Mouse (Mus musculus) midbrain, embryonic 13.5 days (tissue): ENCODE data around the gene Scube3. TPM values are rescaled to one million over a fixed set of nuclear protein-coding genes. Genes with fewer than 3 reads are reported as not detected.

Experiments used
- ATAC-seq: fragments of 200-750 bp; cut with Nextera tagmentation; 2 replicates; pipeline ENCODE4 v1.8.0; 2017; ENCODE audit warnings: mild to moderate bottlenecking, moderate TSS enrichment, moderate library complexity
- H3K27ac ChIP-seq: fragments of 300-500 bp; sonication (generic); 2 replicates; pipeline ENCODE4 v1.5.1; 2015; ENCODE audit warnings: inconsistent platforms, mild to moderate bottlenecking, moderate library complexity
- H3K27me3 ChIP-seq: fragments of 300-500 bp; sonication (generic); 2 replicates; pipeline ENCODE4 v1.6.1; 2015; ENCODE audit warnings: mild to moderate bottlenecking, inconsistent platforms
- H3K36me3 ChIP-seq: fragments of 300-500 bp; sonication (generic); 2 replicates; pipeline ENCODE4 v1.6.1; 2015; ENCODE audit warnings: mild to moderate bottlenecking, inconsistent platforms
- H3K4me1 ChIP-seq: fragments of 300-500 bp; sonication (generic); replicated peaks from 2 replicates; pipeline ENCODE4 v1.6.1; 2015; ENCODE audit warnings: inconsistent platforms
- H3K4me2 ChIP-seq: fragments of 300-500 bp; sonication (generic); replicated peaks from 2 replicates; pipeline ENCODE4 v1.6.1; 2015; ENCODE audit warnings: moderate library complexity, mild to moderate bottlenecking, inconsistent platforms
- H3K4me3 ChIP-seq: fragments of 300-500 bp; sonication (generic); replicated peaks from 2 replicates; pipeline ENCODE4 v1.5.1; 2015; ENCODE audit warnings: mild to moderate bottlenecking, inconsistent platforms
- H3K9ac ChIP-seq: fragments of 300-500 bp; sonication (generic); replicated peaks from 2 replicates; pipeline ENCODE4 v1.6.1; 2015; ENCODE audit warnings: mild to moderate bottlenecking, inconsistent platforms
- H3K9me3 ChIP-seq: fragments of 300-500 bp; sonication (generic); 2 replicates; pipeline ENCODE4 v1.6.1; 2016; ENCODE audit warnings: mild to moderate bottlenecking, inconsistent platforms
- WGBS: fragments of 180-500 bp; shearing (Covaris S2); methylation state at CpG from one replicate; pipeline ENCODE4 v1.1.7; 2015; 5-methylcytosine and 5-hydroxymethylcytosine counted together
- polyA plus RNA-seq: library from polyadenylated mRNA; unstranded; fragments of >200 nt; fragmentation: Nextera tagmentation; extraction: Ambion mirVana; gene quantifications from 2 replicates; pipeline ENCODE4 v1.2.1, GENCODE M21; 2015

Gene Scube3
- polyA plus RNA-seq, 1 experiment from 2014 or later = 6.1 TPM

DNA sequence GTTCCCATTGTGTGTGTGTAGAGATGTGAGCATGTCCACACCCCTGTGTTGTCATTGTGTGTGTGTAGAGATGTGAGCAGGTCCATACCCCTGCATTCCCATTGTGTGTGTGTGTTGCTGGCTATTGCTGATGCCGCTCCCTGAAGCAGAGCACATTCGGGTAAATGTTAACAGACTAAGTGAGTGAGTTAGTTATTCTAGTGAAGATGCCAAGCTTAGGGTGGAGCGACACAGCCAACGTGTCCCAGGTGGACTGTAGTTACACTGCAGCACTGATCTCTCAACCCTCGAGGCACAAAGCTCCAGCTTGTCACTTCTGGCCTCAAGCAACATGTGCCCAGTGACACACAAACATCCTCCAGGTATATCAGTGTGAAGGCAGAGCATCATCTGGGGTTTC lies 46.4 kb downstream of the Scube3 start:
- H3K36me3 ChIP-seq = peaks cover 35% of the 10 kb centered on the region
- no peaks in the 10 kb centered on the region for H3K9me3 ChIP-seq
- no peaks in the 10 kb centered on the region for H3K4me1 ChIP-seq
- no peaks in the 10 kb centered on the region for H3K27me3 ChIP-seq
- WGBS = 94% methylated on average over 5 of the region's 5 CpGs
- no peak overlapping the region for H3K4me2 ChIP-seq
- no peak overlapping the region for H3K4me3 ChIP-seq
- H3K27ac ChIP-seq = no peak overlapping the region
- H3K9ac ChIP-seq = no peak overlapping the region
- ATAC-seq = no peak

DNA sequence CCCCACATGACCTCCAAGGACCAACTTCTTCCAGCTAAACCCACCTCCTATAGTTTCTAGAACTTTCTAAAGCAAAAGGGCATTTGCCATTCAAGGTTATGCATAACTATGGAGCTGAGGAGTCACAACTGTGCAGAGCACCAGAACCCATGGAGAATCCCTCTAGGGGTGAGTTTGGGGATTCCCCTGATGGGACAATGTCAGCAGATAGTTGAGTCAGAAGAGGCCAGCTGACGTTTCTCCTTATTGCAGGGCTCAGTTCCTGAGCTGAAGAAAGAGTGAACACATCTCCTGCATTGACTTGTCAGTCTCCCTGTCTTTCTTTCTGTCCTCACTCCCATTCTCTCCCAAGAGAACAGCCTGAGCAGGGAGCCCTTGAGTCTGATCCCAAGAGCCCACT lies 50.8 kb downstream of the Scube3 start:
- H3K9me3 ChIP-seq = no peaks in the 10 kb centered on the region
- WGBS = 89% methylated on average over 1 of the region's 1 CpGs
- H3K9ac ChIP-seq = no peak overlapping the region
- H3K36me3 ChIP-seq = peaks cover 71% of the 10 kb centered on the region
- ATAC-seq = no peak
- H3K4me1 ChIP-seq = no peaks in the 10 kb centered on the region
- no peaks in the 10 kb centered on the region for H3K27me3 ChIP-seq
- no peak overlapping the region for H3K4me3 ChIP-seq
- no peak overlapping the region for H3K27ac ChIP-seq
- H3K4me2 ChIP-seq = no peak overlapping the region

DNA sequence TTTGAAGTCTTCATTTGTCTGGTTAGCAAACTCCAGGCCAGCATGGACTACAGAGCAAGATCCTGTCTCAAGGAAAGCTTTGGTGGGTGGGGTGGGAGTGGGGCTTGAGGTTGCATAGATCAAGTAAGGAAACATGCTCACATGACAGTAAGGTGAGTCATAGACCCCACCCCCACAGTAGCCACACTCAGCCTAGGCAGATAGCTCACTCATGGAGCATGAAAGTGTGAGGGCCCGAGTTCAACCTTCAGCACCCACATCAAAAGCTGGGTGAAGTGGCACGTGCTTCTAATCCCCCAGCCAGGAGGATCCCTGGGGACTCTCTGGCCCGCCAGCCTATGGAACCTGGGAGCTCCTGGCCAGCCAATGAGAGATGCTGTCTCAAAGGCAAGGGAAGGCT lies 51.6 kb downstream of the Scube3 start:
- ATAC-seq = no peak
- no peaks in the 10 kb centered on the region for H3K4me1 ChIP-seq
- no peaks in the 10 kb centered on the region for H3K27me3 ChIP-seq
- 85% methylated on average over 3 of the region's 3 CpGs for WGBS
- H3K36me3 ChIP-seq = peaks cover 79% of the 10 kb centered on the region
- no peaks in the 10 kb centered on the region for H3K9me3 ChIP-seq
- H3K27ac ChIP-seq = no peak overlapping the region
- H3K9ac ChIP-seq = no peak overlapping the region
- H3K4me3 ChIP-seq = no peak overlapping the region
- H3K4me2 ChIP-seq = no peak overlapping the region

DNA sequence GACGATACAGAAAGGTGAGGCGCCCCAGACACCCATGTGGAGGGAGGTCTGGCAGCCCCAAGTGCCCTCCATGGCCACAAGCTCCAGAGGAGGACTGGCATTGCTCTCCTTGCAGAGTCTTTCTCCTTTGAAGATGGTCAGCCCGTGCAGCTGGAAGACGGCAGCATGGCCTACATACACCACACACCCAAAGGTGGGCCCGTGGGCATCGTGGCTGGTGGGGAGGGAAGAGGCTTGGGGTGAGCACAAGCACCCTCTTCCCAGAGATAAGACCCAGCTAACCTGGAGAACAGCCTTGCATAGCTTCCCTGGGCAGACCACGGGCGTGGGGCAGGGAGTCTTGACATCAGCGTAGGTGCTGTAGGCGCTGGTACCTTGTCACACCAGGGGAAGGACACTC lies 53.1 kb downstream of the Scube3 start:
- Histone ChIP-seq H3K9me3 (no peaks in the 10 kb centered on the region), H3K36me3 (peaks cover 87% of the 10 kb centered on the region), H3K4me2 (no peak overlapping the region), H3K4me3 (no peak overlapping the region), H3K9ac (no peak overlapping the region), H3K27ac (no peak overlapping the region), H3K4me1 (no peaks in the 10 kb centered on the region), H3K27me3 (no peaks in the 10 kb centered on the region)
- no peak for ATAC-seq
- 96% methylated on average over 10 of the region's 10 CpGs for WGBS

DNA sequence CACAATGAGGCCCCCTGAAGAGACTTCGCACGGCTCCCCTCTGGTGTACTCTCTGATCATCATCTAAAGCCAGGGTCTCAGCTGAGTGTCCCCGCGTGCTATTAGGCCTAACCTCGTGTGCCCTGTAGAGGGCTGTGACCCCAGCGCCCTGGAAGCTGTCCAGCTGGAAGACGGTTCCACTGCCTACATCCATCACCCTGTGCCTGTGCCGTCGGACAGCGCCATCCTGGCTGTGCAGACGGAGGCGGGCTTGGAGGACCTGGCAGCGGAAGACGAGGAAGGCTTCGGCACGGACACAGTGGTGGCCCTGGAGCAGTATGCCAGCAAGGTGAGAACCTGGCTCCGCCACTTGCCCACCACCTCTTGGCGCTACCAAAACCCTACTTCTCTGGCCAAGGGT lies 55.7 kb downstream of the Scube3 start:
- no peak overlapping the region for H3K9ac ChIP-seq
- H3K36me3 ChIP-seq = peaks cover 89% of the 10 kb centered on the region
- 76% methylated on average over 18 of the region's 18 CpGs for WGBS
- H3K27ac ChIP-seq = no peak overlapping the region
- no peaks in the 10 kb centered on the region for H3K4me1 ChIP-seq
- H3K4me3 ChIP-seq = no peak overlapping the region
- H3K4me2 ChIP-seq = no peak overlapping the region
- H3K27me3 ChIP-seq = no peaks in the 10 kb centered on the region
- no peak for ATAC-seq
- no peaks in the 10 kb centered on the region for H3K9me3 ChIP-seq

DNA sequence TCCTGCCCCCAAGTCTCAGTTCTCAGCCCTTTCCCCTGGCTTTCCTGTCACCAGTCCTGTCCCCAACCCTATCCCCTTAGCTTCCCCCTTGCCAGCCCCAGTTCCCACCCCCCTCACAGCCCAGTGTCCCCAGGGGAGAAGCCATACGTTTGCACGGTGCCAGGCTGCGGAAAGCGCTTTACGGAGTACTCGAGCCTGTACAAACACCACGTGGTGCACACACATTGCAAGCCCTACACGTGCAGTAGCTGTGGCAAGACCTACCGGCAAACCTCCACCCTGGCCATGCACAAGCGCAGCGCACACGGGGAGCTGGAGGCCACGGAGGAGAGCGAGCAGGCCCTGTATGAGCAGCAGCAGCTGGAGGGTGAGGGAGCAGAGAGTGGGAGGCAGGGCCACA lies 60.0 kb downstream of the Scube3 start:
- Histone ChIP-seq H3K9ac (no peak overlapping the region), H3K4me2 (no peak overlapping the region), H3K4me1 (no peaks in the 10 kb centered on the region), H3K9me3 (no peaks in the 10 kb centered on the region), H3K27me3 (no peaks in the 10 kb centered on the region), H3K4me3 (no peak overlapping the region), H3K36me3 (peaks cover 75% of the 10 kb centered on the region), H3K27ac (no peak overlapping the region)
- WGBS = 89% methylated on average over 14 of the region's 14 CpGs
- no peak for ATAC-seq

DNA sequence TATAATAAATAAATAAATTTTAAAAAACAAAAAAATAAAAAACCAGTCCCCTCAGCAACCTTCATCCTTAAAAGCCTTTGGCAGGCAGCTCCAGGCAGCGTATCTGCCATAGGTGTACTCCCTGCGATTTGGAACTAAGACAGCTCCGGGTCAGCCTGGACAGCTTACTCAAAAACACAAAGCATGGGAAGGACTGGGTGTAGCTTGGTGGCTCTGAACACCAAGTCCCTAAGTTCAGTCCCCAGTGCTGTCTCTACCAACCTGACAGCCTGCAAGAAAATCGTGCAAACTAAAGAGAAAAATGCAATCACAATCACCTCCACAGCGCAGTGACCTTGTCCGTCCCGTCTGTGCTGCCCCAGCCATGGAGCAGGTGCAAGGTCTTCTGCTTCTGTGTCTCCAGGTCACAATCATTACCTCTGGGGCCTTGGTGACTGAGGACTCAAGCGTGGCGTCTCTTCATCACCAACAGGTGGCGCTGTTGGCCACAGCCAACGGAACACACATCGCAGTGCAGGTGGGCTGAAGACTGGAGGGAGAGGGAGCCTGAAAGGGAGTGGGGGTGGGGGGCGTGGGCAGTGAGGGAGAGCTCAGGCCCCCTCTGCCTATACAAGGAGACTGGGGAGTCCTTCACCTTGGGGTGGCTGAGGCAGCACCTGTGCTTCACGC lies 62.2 kb downstream of the Scube3 start:
- H3K4me2 ChIP-seq = no peak overlapping the region
- H3K27me3 ChIP-seq = no peaks in the 10 kb centered on the region
- WGBS = 40% methylated on average over 14 of the region's 14 CpGs
- ATAC-seq = no peak
- H3K4me3 ChIP-seq = no peak overlapping the region
- H3K27ac ChIP-seq = no peak overlapping the region
- peaks cover 56% of the 10 kb centered on the region for H3K36me3 ChIP-seq
- H3K4me1 ChIP-seq = peaks cover 9% of the 10 kb centered on the region
- H3K9me3 ChIP-seq = no peaks in the 10 kb centered on the region
- no peak overlapping the region for H3K9ac ChIP-seq

DNA sequence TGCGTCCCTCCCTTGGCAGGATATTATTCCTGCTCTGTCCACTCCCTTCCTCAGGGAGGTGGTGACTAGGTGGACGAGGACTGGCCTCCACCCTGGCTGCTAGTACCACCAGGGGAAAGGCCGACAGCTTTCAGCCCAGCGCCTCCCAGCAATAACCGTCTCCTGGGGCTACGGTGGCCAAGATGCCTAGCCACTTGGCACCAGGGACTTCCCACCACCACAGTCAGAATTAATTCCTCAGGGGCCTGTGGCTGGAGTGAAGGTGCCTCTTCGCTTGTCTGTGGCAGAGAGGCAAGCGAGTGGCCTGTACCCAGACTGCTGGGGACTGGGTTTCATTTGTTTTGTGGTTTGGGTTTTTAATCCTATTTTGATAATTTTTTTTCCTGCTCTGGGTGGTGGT lies 63.5 kb downstream of the Scube3 start:
- H3K27ac ChIP-seq = no peak overlapping the region
- peaks cover 43% of the 10 kb centered on the region for H3K36me3 ChIP-seq
- H3K9ac ChIP-seq = no peak overlapping the region
- no peak overlapping the region for H3K4me2 ChIP-seq
- WGBS = 90% methylated on average over 8 of the region's 8 CpGs
- no peaks in the 10 kb centered on the region for H3K9me3 ChIP-seq
- no peak overlapping the region for H3K4me3 ChIP-seq
- no peak for ATAC-seq
- H3K27me3 ChIP-seq = no peaks in the 10 kb centered on the region
- H3K4me1 ChIP-seq = peaks cover 9% of the 10 kb centered on the region

DNA sequence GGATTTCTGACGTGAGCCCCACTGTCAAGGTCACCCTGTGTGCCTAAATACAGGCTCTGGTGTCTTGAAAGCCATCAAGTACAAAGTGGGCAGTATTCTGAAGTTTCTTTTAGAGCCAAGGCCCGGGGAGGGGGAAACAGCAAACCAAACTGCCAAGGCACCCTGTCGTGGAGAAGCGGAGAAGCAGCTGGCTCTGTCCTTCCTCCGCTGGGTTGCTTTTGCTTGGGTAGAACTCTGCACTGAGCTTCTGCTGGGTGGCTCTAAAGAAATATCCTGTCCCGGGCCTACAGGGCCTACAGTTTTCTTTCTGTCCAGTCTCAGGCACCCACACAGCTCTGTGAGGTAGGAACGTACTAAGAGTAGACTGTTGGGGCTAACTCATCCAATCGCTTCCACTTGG lies 65.2 kb downstream of the Scube3 start:
- ATAC-seq = no peak
- H3K27me3 ChIP-seq = no peaks in the 10 kb centered on the region
- no peak overlapping the region for H3K9ac ChIP-seq
- H3K9me3 ChIP-seq = no peaks in the 10 kb centered on the region
- H3K36me3 ChIP-seq = peaks cover 27% of the 10 kb centered on the region
- peaks cover 9% of the 10 kb centered on the region for H3K4me1 ChIP-seq
- no peak overlapping the region for H3K27ac ChIP-seq
- H3K4me2 ChIP-seq = no peak overlapping the region
- WGBS = 80% methylated on average over 8 of the region's 8 CpGs
- H3K4me3 ChIP-seq = no peak overlapping the region

DNA sequence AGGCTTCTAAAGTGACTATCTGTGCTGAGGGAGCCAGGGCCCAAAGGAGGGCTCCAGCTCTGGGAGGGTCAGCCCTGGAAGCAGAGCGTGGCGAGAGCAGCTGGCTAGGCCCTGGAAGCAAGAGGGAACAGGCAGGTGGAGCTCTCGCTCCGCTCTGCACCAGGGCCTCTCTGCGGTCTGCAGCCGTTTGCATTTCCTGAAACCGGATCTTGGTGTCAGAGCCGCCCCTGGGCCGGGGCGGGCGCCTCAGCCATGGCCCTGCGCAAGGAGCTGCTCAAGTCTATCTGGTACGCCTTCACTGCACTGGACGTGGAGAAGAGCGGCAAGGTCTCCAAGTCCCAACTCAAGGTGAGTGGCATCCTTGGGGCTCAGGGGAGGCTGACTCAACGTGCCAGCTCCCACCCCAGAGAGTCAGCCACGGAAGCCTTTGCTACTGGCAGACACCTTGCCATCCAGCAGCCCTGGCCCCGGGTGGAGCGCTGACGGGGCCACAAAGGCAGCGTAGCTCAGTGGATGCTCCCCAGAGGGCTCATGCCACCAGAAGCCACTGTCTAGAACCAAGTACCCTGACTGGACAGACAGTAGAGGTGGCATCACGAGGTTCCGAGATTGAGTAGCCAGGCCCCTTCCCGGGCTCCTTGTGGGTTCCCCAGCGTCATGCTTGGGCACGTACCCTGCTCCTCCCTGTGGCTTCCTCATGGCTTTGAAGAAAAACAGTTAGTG lies 65.8 kb downstream of the Scube3 start, which contains the start of gene Def6:
Gene Def6, plus strand, starts transcription at position 188 of the 723 bp plus-strand sequence.
- Histone ChIP-seq H3K9ac (peak within 1 kb of the TSS; percentile 46; the same call in 1 of the 2 replicates), H3K4me1 (peaks cover 9% of the 10 kb centered on the region), H3K4me2 (peak within 1 kb of the TSS; percentile 31), H3K9me3 (no peaks in the 10 kb centered on the region), H3K27ac (no peak within 1 kb of the TSS), H3K36me3 (peaks cover 20% of the 10 kb centered on the region), H3K4me3 (peak within 1 kb of the TSS; percentile 11; the same call in 1 of the 2 replicates), H3K27me3 (no peaks in the 10 kb centered on the region)
- WGBS = 24% methylated on average over 26 of the region's 26 CpGs
- peak; percentile 44; the same call in 1 of the 2 replicates for ATAC-seq

DNA sequence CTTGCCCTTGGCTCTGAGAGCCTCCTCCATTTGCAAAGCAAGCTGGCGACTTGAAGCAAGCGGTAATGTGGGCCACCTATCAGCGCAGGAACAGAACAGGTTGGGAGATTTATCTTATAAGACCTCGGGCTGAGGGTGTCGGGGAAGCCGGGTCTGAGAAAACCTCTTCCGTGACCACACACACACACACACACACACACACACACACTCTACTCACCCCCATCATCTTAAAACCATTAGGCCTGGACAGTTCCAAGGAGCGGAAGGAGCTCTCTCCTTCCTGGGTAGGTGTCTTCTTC lies 66.3 kb downstream of the Scube3 start:
- ATAC-seq = no peak
- Histone ChIP-seq H3K36me3 (peaks cover 15% of the 10 kb centered on the region), H3K27me3 (no peaks in the 10 kb centered on the region), H3K4me3 (no peak overlapping the region), H3K4me1 (peaks cover 9% of the 10 kb centered on the region), H3K9ac (peak overlapping the region; percentile 46; the same call in 1 of the 2 replicates), H3K4me2 (peak overlapping the region; percentile 31), H3K27ac (no peak overlapping the region), H3K9me3 (no peaks in the 10 kb centered on the region)
- 84% methylated on average over 8 of the region's 8 CpGs for WGBS

DNA sequence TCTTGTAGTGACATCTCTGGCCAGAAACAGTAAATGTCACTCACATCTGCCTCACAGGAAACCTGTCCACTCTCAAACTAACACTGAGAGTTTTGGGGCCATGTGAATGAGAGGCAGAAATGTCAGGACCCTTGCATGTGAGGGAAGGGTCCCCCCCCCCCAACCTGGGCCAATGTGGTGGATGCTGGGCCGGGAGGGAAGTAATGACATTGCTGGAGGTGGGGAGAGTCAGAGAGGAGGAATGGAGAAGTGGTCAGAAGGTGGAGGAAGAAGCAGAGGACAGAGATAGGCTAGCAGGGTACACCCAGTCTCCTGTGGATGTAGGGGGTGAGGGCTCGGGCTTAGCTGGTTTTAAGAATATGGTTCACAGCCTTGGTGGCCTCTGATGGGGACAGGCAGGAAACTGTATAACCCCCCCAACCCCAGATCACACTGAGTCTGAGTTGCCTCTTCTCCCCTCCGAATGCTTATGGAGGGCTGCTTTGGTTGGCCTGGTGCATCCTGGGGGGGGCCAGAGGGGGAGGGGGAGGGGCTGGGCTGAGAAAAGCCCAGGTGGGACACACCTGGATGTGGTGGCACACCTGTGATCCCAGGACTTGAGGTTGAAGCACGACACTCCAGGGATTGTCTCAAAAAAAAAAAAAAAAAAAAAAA lies 67.6 kb downstream of the Scube3 start:
- 72% methylated on average over 4 of the region's 4 CpGs for WGBS
- no peak for ATAC-seq

More for the DNA sequence above, 67.6 kb downstream of the Scube3 start:
- no peaks in the 10 kb centered on the region for H3K9me3 ChIP-seq
- H3K4me2 ChIP-seq = no peak overlapping the region
- H3K36me3 ChIP-seq = peaks cover 10% of the 10 kb centered on the region
- H3K27me3 ChIP-seq = no peaks in the 10 kb centered on the region
- no peak overlapping the region for H3K27ac ChIP-seq
- H3K9ac ChIP-seq = no peak overlapping the region
- no peak overlapping the region for H3K4me3 ChIP-seq
- peaks cover 9% of the 10 kb centered on the region for H3K4me1 ChIP-seq
